Mouse (Mus musculus): Measurements from ENCODE around the gene Rsc1a1. TPM values are rescaled to one million over a fixed set of nuclear protein-coding genes. Genes with fewer than 3 reads are reported as not detected.

Rsc1a1 gene
- polyA plus RNA-seq, 1 experiment from 2014 or later, result 3.7 TPM

DNA sequence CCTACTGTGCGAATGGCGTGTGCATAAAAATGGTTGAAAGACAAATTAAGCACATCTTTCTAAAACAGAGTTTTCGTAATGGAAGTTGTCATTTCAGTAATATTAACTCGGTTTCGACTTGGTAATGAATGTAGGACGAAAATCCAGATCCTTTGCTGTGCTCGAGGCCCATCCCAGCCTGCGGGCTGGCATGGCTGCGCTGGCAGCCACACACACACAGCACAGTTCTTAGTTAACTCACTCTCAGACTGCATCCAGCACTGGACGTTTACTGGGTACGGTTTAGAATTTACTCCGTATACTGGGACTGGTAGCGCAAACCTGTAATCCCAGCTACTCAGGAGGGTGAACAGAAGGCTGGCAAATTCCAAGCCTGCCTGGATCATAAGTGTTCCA is 38.3 kb upstream of the Rsc1a1 start:
- H3K4me1 ChIP-seq (replicated peaks; ENCODE audit: control insufficient read depth, insufficient read depth, low read length), result peaks cover 25% of the 10 kb centered on the region
- peak overlapping the region; percentile 93; the same call in 1 of the 2 replicates for H3K27ac ChIP-seq (ENCODE audit: low read depth)
- no peaks in the 10 kb centered on the region for H3K27me3 ChIP-seq (replicated peaks; ENCODE audit: control insufficient read depth, insufficient read depth, low read length)
- DNase-seq (ENCODE audit: low spot score) (no peak), ATAC-seq (replicated peaks; ENCODE audit: low FRiP score, low TSS enrichment, low read depth) (peak; percentile 26; the same call in 1 of the 2 replicates)
- H3K36me3 ChIP-seq (ENCODE audit: control insufficient read depth, insufficient read depth, low read length), result peaks cover 12% of the 10 kb centered on the region
- 10% methylated on average over 13 of the region's 13 CpGs for WGBS
- H3K4me3 ChIP-seq (ENCODE audit: low read depth, low read length), result peak overlapping the region; percentile 74
- no peaks in the 10 kb centered on the region for H3K9me3 ChIP-seq (ENCODE audit: control insufficient read depth, low read length)
- H3K9ac ChIP-seq (ENCODE audit: low read length), result peak overlapping the region; percentile 95
- H3K4me2 ChIP-seq (ENCODE audit: low read length), result peak overlapping the region; percentile 83

GRCm38 (mm10) chr4:141722731-141723672 is 37.6 kb upstream of the Rsc1a1 start, which contains the start of gene Ddi2:
Gene Ddi2, minus strand, starts transcription at chr4:141723419.
- Histone ChIP-seq H3K4me1 (replicated peaks; ENCODE audit: control insufficient read depth, insufficient read depth, low read length) (peaks cover 25% of the 10 kb centered on the region), H3K9ac (ENCODE audit: low read length) (peak within 1 kb of the TSS; percentile 95), H3K4me2 (ENCODE audit: low read length) (peak within 1 kb of the TSS; percentile 83), H3K36me3 (ENCODE audit: control insufficient read depth, insufficient read depth, low read length) (peaks cover 12% of the 10 kb centered on the region), H3K27ac (ENCODE audit: low read depth) (peak within 1 kb of the TSS; percentile 93), H3K9me3 (ENCODE audit: control insufficient read depth, low read length) (no peaks in the 10 kb centered on the region), H3K4me3 (ENCODE audit: low read depth, low read length) (peak within 1 kb of the TSS; percentile 74), H3K27me3 (replicated peaks; ENCODE audit: control insufficient read depth, insufficient read depth, low read length) (no peaks in the 10 kb centered on the region)
- WGBS, result under 1% methylated on average over 82 of the region's 105 CpGs
- peak; percentile 86 for DNase-seq (ENCODE audit: low spot score)
- ATAC-seq (replicated peaks; ENCODE audit: low FRiP score, low TSS enrichment, low read depth), result peak; percentile 87

- peaks cover 14% of the 10 kb centered on the region for H3K36me3 ChIP-seq (ENCODE audit: control insufficient read depth, insufficient read depth, low read length)
- H3K9me3 ChIP-seq (ENCODE audit: control insufficient read depth, low read length), result no peaks in the 10 kb centered on the region
- peak overlapping the region; percentile 95 for H3K9ac ChIP-seq (ENCODE audit: low read length)
- H3K4me3 ChIP-seq (ENCODE audit: low read depth, low read length), result peak overlapping the region; percentile 74
- peaks cover 25% of the 10 kb centered on the region for H3K4me1 ChIP-seq (replicated peaks; ENCODE audit: control insufficient read depth, insufficient read depth, low read length)
- no peaks in the 10 kb centered on the region for H3K27me3 ChIP-seq (replicated peaks; ENCODE audit: control insufficient read depth, insufficient read depth, low read length)
- ATAC-seq (replicated peaks; ENCODE audit: low FRiP score, low TSS enrichment, low read depth), result no peak
- H3K4me2 ChIP-seq (ENCODE audit: low read length), result peak overlapping the region; percentile 83
- no peak overlapping the region for H3K27ac ChIP-seq (ENCODE audit: low read depth)
- WGBS, result 48% methylated on average over 6 of the region's 6 CpGs
- DNase-seq (ENCODE audit: low spot score), result no peak
Measured at GRCm38 (mm10) chr4:141721961-141722360, 36.6 kb upstream of the Rsc1a1 start.

GRCm38 (mm10) chr4:141720761-141721523 is 35.5 kb upstream of the Rsc1a1 start:
- Histone ChIP-seq H3K27ac (ENCODE audit: low read depth) (no peak overlapping the region), H3K27me3 (replicated peaks; ENCODE audit: control insufficient read depth, insufficient read depth, low read length) (no peaks in the 10 kb centered on the region), H3K4me2 (ENCODE audit: low read length) (peak overlapping the region; percentile 83), H3K9ac (ENCODE audit: low read length) (no peak overlapping the region), H3K4me3 (ENCODE audit: low read depth, low read length) (0 out of 2 replicates have a peak overlapping the region, but pooled peaks have one; percentile 8), H3K36me3 (ENCODE audit: control insufficient read depth, insufficient read depth, low read length) (peaks cover 24% of the 10 kb centered on the region), H3K9me3 (ENCODE audit: control insufficient read depth, low read length) (no peaks in the 10 kb centered on the region), H3K4me1 (replicated peaks; ENCODE audit: control insufficient read depth, insufficient read depth, low read length) (peaks cover 25% of the 10 kb centered on the region)
- no peak for ATAC-seq (replicated peaks; ENCODE audit: low FRiP score, low TSS enrichment, low read depth)
- no peak for DNase-seq (ENCODE audit: low spot score)
- WGBS, result 45% methylated on average over 6 of the region's 6 CpGs

GRCm38 (mm10) chr4:141719304-141719703 is 33.9 kb upstream of the Rsc1a1 start:
- Histone ChIP-seq H3K9ac (ENCODE audit: low read length) (no peak overlapping the region), H3K9me3 (ENCODE audit: control insufficient read depth, low read length) (no peaks in the 10 kb centered on the region), H3K4me1 (replicated peaks; ENCODE audit: control insufficient read depth, insufficient read depth, low read length) (peaks cover 27% of the 10 kb centered on the region), H3K27ac (ENCODE audit: low read depth) (no peak overlapping the region), H3K4me2 (ENCODE audit: low read length) (no peak overlapping the region), H3K27me3 (replicated peaks; ENCODE audit: control insufficient read depth, insufficient read depth, low read length) (no peaks in the 10 kb centered on the region), H3K36me3 (ENCODE audit: control insufficient read depth, insufficient read depth, low read length) (peaks cover 25% of the 10 kb centered on the region), H3K4me3 (ENCODE audit: low read depth, low read length) (no peak overlapping the region)
- DNase-seq (ENCODE audit: low spot score), result no peak
- ATAC-seq (replicated peaks; ENCODE audit: low FRiP score, low TSS enrichment, low read depth), result no peak
- 85% methylated on average over 1 of the region's 1 CpGs for WGBS

DNA sequence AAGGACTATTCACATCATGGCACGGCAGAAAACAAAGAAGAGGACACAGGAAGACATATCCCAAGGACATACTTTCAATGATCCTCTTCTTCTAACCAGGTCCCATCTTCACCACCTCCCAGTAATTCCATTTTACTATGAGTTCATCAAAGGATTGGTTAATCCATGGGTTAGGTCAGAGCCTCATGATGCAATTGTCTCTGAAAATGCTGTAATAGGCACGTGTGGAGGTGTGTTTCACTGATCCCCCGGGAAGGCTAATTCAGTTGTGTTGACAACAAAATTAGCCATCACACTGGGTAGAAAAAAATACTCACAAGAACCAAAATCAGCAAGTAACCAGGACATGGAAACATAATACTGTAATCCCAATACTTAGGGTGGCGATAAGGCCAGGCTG is 32.2 kb upstream of the Rsc1a1 start:
- Histone ChIP-seq H3K27ac (ENCODE audit: low read depth) (no peak overlapping the region), H3K4me3 (ENCODE audit: low read depth, low read length) (no peak overlapping the region), H3K9me3 (ENCODE audit: control insufficient read depth, low read length) (no peaks in the 10 kb centered on the region), H3K9ac (ENCODE audit: low read length) (no peak overlapping the region), H3K4me2 (ENCODE audit: low read length) (no peak overlapping the region), H3K36me3 (ENCODE audit: control insufficient read depth, insufficient read depth, low read length) (peaks cover 35% of the 10 kb centered on the region), H3K4me1 (replicated peaks; ENCODE audit: control insufficient read depth, insufficient read depth, low read length) (peaks cover 23% of the 10 kb centered on the region), H3K27me3 (replicated peaks; ENCODE audit: control insufficient read depth, insufficient read depth, low read length) (no peaks in the 10 kb centered on the region)
- WGBS, result 88% methylated on average over 4 of the region's 4 CpGs
- no peak for ATAC-seq (replicated peaks; ENCODE audit: low FRiP score, low TSS enrichment, low read depth)
- DNase-seq (ENCODE audit: low spot score), result no peak

DNA sequence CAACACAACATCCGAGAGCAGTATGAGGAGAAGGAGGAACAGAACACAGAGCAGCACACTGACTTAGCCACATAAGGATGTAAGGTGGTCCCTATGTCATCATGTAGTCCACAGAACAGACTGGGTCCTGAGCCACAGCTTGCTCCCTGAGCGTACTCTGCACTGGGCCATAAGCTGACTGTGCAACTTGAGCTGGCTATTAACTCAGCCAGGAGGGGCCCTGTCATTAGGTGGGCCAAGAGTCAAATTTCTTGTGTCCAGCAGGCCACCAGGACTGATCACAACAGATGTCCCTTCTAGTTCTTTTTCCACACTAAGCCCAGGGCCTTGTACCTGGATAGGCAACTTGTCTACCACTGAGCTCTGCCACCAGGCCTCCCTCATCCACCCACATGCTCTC is 29.6 kb upstream of the Rsc1a1 start:
- H3K4me3 ChIP-seq (ENCODE audit: low read depth, low read length), result no peak overlapping the region
- H3K27me3 ChIP-seq (replicated peaks; ENCODE audit: control insufficient read depth, insufficient read depth, low read length), result no peaks in the 10 kb centered on the region
- H3K9ac ChIP-seq (ENCODE audit: low read length), result no peak overlapping the region; the same call in 1 of the 2 replicates
- no peak overlapping the region for H3K27ac ChIP-seq (ENCODE audit: low read depth)
- no peak overlapping the region for H3K4me2 ChIP-seq (ENCODE audit: low read length)
- ATAC-seq (replicated peaks; ENCODE audit: low FRiP score, low TSS enrichment, low read depth), result no peak
- WGBS, result 65% methylated on average over 2 of the region's 2 CpGs
- H3K4me1 ChIP-seq (replicated peaks; ENCODE audit: control insufficient read depth, insufficient read depth, low read length), result peaks cover 4% of the 10 kb centered on the region
- H3K36me3 ChIP-seq (ENCODE audit: control insufficient read depth, insufficient read depth, low read length), result peaks cover 54% of the 10 kb centered on the region
- no peaks in the 10 kb centered on the region for H3K9me3 ChIP-seq (ENCODE audit: control insufficient read depth, low read length)
- no peak for DNase-seq (ENCODE audit: low spot score)

GRCm38 (mm10) chr4:141713598-141714142 is 28.3 kb upstream of the Rsc1a1 start:
- Histone ChIP-seq H3K4me1 (replicated peaks; ENCODE audit: control insufficient read depth, insufficient read depth, low read length) (peaks cover 4% of the 10 kb centered on the region; the same call in 1 of the 2 replicates), H3K4me2 (ENCODE audit: low read length) (no peak overlapping the region), H3K4me3 (ENCODE audit: low read depth, low read length) (no peak overlapping the region), H3K9me3 (ENCODE audit: control insufficient read depth, low read length) (no peaks in the 10 kb centered on the region), H3K27me3 (replicated peaks; ENCODE audit: control insufficient read depth, insufficient read depth, low read length) (no peaks in the 10 kb centered on the region), H3K9ac (ENCODE audit: low read length) (no peak overlapping the region), H3K27ac (ENCODE audit: low read depth) (no peak overlapping the region), H3K36me3 (ENCODE audit: control insufficient read depth, insufficient read depth, low read length) (peaks cover 62% of the 10 kb centered on the region)
- WGBS, result 60% methylated on average over 5 of the region's 5 CpGs
- DNase-seq (ENCODE audit: low spot score), result no peak
- ATAC-seq (replicated peaks; ENCODE audit: low FRiP score, low TSS enrichment, low read depth), result no peak
